Mouse (Mus musculus): Measurements from ENCODE around the gene AI661453. TPM values are rescaled to one million over a fixed set of nuclear protein-coding genes. Genes with fewer than 3 reads are reported as not detected.

Gene AI661453
- 0.81 and 1.0 TPM in 2 replicates for polyA plus RNA-seq (2015; fragmentation: Nextera tagmentation; extraction: Ambion mirVana)

DNA sequence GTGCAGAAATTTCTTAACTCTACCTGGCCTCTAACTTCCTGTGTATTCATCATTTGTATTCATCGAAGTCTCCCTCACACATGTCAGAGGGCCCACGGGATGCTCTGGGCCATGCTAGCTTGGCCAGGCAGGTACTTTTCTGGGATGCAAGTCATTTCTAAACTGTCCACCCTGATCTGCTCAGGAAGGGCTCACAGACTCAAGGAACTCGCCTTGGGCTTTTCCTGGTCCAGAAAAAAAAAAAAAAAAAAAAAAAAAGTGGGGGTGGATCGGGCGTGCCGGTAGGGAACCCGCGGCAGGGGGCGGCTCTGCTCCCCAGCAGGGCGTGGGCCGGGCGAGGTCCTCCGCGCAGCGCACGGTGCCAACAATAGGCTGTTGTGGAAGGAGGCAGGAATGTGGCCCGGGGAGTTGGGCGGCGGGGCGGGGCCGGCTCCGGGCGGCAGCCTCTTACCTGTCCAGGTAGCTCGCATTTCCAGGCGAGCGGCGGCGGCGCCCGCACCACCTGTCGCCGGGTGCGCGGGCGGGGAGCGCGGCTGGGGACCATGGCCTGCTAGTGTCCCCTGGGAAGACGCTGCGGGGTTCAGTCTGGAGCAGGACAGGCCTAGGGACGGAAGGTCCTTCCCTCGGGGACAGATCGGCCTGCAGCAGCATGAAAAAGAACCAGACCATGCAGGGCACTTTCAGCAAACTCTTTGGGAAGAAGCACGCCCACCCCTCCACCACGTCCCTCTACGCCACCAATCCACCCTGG is at the start of gene AI661453:
AI661453 (plus strand) TSS at position 460 of the 751 bp plus-strand sequence.

DNA sequence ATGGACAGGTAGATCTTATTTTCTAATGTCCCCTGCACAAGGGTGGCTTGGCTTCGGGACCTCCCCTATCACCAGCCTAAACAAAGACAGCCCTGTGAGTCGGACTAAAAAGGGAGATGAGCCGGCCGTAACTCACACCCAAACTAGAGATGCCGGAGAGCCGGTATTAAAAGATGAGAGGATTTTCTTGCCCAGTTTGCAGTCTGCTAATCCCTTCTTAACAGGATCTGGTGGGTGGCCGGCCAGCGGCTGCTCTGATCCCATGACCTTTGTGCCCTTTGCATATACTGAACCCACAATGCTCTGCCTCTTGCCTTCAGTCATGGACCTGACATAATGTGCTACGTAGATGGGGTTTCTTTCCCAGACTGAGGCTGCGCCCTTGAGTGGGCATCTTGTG is 36.0 kb upstream of the AI661453 start, which contains the start of gene Guca1a:
Guca1a (minus strand) TSS at position 134 of the 400 bp plus-strand sequence.

DNA sequence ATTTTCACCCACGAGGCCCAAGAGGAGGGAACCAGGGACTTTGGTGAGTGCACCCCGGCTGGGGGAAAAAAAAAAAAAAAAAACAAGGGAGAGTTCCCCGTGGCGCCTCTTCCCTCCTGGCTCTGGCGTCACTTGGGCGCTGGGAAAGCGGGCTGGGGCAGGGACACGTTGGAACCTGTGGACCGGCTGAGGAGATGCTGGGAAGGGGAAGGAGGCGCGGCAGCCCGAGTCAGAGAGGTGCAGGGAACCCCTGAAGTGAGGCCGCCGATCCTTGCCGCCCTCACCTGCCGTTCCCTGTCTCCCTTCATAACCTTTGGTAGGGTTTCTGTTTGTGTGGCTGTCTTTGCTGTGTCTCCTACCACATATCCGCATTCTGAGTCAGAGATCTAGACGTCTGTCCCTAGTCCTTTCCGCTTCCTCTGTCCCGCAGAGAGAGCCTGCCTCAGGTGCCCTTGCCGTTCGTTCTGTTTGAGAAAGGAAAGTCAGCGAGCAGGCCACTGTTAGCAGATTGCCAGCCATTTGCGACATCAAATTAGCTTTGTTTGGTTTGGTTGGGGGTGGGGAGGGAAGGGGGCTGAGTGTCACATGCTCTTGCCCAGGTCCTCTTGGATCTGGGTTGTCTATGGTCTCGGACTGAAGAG is 612 bp downstream of the AI661453 start, which contains the start of gene 1700001C19Rik:
1700001C19Rik (minus strand) TSS at position 470 of the 641 bp plus-strand sequence.

DNA sequence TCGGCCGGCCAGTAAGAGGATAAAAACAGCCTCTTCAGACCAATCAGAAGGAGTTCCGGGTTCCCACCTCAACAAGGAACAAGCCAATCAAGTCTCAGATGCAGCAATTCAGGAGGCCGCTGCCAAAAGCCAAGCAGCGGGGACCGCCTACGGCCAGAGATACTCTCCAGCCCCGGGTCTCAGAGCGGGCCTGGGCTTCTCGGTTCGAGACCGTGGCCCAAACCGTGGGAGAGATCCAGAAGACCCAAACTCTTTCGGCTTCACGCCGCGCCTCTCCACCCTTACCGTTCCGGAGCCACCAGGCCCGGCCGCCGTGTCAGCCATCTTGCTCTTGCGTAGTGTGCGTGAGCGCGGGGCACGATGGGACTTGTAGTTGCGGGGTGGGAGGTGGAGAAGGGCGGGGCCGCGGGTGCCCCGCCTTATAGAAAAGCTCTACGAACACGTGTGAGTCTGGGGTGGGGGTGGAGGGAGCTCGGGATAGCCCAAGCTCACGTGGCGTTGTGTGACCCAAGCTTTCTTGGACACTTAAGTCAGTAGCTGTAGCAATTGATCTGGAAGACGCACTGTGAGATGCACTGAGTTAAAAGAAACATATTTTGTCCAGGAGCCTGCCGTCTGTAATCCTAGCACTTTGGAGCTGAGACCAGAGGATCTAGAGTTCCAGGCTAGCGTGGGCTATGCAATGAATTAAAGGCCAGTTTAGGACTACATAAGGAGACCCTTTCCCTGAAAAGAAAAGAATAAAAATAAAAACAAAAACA is 65.7 kb downstream of the AI661453 start, which contains the start of gene Taf8:
Taf8 (minus strand) TSS at position 347 of the 761 bp plus-strand sequence.

DNA sequence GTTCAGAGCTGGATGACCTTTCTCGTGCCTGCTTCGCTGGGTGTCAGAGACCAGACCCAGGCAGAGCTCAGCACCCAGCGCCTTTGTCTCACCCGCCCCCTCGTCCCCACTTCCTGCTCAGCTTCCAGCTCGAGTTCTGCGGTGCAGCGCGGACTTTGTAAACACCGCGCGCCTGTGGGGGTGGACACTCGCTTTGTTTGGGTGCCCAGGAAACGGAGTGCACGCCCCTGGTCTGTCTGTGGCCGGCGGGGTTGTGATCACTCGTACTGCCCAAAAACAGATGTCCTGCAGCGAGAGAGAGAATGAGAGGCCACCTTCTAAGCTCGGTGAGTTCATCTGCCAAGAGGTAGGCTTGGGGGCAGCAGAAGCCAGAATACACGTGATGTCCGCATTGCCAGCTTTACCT is 68.5 kb downstream of the AI661453 start, which contains the start of gene Ccnd3:
Ccnd3 (plus strand) TSS at position 111 of the 406 bp plus-strand sequence.

Other genes with a start within 250 kb of the AI661453 start
- gene Mrps10, start 67.7 kb upstream of the AI661453 start, polyA plus RNA-seq (2015; fragmentation: Nextera tagmentation; extraction: Ambion mirVana): 103 and 145 TPM in 2 replicates
- 2.4 and 5.6 TPM in 2 replicates for gene Guca1b, start 51.2 kb upstream of the AI661453 start, polyA plus RNA-seq (2015; fragmentation: Nextera tagmentation; extraction: Ambion mirVana)
- 11.8 and 15.1 TPM in 2 replicates for gene Guca1a, start 36.0 kb upstream of the AI661453 start, polyA plus RNA-seq (2015; fragmentation: Nextera tagmentation; extraction: Ambion mirVana)
- 0.55 and 0.80 TPM in 2 replicates for gene 1700001C19Rik, start 761 bp downstream of the AI661453 start, polyA plus RNA-seq (2015; fragmentation: Nextera tagmentation; extraction: Ambion mirVana)
- gene Taf8, start 65.7 kb downstream of the AI661453 start, polyA plus RNA-seq (2015; fragmentation: Nextera tagmentation; extraction: Ambion mirVana): 17.5 and 18.9 TPM in 2 replicates
- 253 and 255 TPM in 2 replicates for gene Ccnd3, start 68.4 kb downstream of the AI661453 start, polyA plus RNA-seq (2015; fragmentation: Nextera tagmentation; extraction: Ambion mirVana)
- gene Bysl, start 174.9 kb downstream of the AI661453 start, polyA plus RNA-seq (2015; fragmentation: Nextera tagmentation; extraction: Ambion mirVana): 7.3 and 8.6 TPM in 2 replicates
- gene Med20, start 175.0 kb downstream of the AI661453 start, polyA plus RNA-seq (2015; fragmentation: Nextera tagmentation; extraction: Ambion mirVana): 35.5 and 38.7 TPM in 2 replicates
- 2.7 and 4.8 TPM in 2 replicates for gene Gm20517, start 175.0 kb downstream of the AI661453 start, polyA plus RNA-seq (2015; fragmentation: Nextera tagmentation; extraction: Ambion mirVana)
- gene Usp49, start 194.1 kb downstream of the AI661453 start, polyA plus RNA-seq (2015; fragmentation: Nextera tagmentation; extraction: Ambion mirVana): 3.1 TPM in 2 replicates